Mouse (Mus musculus) testis, postnatal 14 days (tissue): ENCODE measurements around the gene Urad.

ENCODE experiments used
- DNase-seq: peaks from one replicate; pipeline ENCODE4 v3.0.0; 2021; ENCODE audit warnings: low spot score

Gene Urad

DNA sequence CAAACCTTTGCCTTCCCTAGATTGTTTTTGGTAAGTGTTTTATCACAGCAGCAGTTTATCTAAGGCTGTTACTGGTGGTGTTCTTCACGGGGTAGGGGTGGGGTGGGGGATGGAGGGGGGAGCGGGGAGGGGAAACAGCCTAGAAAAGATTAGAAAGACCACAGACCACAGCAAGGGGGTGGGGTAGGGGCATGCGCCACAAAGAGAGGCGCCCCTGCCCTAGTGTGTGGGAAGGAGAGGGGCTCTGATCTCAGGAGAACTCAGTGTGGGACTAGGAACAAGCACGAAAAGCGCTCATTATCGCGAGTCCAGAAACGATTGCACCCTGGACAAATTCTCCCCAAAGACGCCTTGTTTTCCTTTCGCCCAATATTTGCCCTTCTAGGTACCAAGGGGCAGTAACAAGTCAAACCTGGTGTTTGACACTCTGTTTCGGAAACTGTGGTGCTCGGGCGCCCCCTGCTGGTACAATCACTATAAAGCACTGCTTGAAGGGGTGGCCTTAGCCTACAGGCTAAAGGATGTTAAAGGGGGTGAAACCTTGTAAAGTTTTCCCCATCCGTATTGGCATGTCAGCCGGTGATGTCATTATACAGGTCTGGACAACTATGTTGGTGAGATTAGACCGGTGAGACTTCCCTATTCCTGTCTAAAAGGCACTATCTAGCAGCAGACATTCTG, 1.1 kb upstream of the Urad start:
- peak; percentile 75 for DNase-seq

DNA sequence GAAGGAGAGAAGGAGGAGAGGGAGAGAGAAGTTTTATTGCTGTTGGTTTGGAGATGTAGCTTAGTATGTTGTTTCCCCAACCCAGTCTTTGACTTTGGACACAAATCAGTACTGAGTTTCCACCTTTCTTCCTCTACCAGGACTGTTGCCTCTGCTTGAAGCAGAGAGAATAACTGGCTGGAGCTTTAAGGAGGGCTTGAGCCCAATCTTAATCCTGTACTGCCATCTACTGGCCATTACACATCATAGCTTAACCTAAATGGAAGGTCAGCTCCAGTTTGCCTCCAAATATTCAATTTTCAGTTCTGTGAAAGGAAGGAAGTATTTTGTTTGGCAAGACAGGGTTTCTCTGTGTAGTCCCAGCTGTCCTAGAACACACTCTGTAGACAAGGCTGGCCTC, 2.6 kb downstream of the Urad start:
- no peak for DNase-seq

DNA sequence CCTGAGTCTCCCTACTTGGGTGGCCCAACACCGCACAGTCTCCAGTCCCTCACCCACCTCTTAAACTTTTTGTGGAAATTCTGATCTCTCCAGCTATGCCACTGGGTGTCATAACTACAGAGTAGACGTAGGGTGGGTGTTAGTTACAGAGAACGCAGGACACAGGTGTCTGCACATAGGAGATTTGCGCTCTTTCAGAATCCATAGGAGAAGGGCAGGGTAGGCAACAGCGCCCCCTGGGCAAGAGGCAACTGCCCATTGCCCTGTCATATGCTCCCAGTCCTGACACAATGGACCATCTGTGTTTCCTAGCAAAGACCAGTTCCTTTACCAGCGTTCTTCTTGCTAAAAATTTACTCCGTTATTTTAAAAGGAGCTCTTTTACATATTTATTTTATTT, 4.2 kb downstream of the Urad start:
- DNase-seq, result no peak

DNA sequence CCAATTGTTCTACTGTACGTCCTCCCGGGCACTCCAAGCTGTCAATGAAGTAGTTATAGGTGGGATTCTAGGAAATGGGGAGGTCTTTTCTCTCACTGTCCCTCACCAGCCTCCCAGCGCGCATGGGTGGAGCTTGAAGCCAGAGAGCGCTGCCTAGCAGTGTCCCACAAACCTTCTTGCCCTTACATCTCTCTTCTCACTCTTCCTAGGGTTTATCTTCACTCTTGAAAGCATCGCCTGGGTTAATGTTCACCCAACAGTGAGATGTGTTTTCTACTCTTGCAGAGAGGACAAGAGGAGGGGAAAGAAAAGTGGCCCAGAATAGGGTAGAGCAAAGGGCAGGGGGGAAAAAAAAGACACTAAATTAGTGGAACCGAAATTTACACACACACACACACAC, 4.9 kb downstream of the Urad start:
- no peak for DNase-seq

DNA sequence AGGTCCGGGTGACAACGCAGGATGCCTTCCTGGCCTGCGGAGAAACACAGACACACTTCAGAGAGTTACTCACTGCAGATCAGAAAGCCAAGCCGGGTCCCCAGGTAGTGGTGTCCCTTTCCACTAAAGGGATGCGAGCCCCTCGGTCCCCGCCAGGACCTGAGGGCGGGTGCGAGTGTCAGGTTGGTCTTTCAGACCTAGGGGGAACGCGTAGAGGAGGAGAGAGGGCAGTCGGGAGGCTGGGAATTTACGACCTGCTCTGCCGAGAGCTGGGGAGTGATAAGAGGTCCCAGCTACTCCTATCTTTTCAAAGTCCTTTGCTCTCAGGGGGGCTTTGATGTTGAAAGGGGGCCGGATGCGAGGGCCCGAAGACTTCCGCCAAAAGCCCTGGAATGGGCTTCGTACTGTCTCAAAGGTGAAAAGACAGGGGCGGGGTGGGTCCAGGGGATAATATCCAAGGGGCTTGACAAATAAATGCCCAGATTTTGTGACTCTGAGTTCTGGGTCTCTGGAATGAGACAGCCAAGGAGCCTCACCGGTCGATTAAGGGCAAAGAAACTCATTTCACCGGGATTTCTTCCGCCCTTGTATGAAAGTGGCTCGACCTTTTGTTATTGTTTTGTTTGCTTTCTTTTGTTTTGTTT, 6.7 kb downstream of the Urad start:
- DNase-seq, result no peak

DNA sequence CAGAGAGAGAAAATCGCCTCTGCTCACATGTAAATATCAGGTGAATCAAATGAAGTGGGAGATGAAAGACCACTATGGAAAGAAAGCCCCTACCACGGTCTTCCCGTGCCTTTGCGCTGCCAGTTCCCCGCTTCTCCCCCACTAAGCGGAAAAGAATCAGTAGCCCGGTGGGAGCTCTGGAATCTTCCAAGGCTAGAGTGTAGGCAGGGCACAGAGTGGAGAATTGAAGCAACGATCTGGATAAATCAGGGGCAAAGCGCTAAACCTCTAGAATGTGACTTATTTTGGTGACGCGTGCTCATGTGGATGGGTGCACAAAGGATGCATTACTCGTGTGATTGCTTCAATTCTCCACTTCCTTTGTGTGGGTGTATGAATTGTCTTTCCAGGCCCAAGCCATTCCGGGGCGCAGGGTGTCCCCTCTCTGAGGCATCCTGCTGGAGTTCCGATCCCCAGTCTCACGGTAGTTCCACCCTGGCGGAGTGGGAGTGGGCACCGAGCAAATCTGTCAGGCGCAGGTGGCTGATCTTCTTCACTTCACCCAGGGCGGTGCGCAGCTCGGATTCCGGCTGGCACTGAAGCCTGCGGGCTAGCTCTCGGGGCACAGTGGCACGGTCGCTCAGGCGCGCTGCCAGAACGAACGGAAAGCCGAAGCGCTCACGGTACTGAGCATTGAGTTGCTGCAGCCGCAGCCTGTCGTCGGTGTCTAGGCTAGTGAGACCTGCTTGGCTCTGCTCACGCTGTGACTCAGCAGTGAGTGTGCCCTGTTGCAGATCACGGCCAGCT, 7.4 kb downstream of the Urad start:
- no peak for DNase-seq

DNA sequence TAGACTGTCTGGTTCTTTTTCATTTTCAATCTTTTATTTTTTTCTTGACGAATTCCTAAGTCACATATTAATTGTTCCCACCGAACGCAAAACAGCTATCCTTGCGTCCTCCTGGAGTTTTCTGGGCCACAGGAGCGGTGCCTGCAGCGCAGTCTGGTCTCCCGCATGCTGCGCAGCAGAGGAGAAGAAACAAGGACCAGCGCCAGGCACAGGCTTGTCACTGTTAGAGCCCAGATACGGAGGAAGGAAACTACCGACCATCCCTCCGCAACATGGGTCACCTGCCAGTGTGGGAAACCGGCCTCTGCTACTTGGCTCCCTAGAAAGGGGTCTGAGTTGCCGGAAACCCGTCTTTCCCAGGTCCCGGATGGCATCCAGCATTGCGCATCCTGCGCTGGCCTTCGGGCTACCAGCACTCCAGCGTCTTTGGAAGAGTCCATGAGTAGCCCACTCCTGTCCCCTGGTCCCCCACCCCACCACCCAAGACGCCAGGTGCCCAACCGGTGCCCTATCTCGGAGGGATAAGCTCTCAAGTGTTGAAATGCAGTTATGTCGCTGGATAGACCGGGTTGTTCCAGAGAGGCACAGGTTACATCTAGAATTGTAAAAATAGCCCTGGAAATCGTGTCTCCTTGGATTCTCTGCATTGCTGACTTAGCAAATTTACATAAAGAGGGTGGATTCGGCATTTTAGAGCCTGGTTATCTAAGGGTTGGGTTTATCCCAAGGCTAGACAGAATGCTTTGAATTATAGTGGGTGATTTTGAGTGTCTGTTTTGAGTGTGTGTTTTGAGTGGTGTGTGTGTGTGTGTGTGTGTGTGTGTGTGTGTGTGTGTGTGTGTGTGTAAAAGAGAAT, 9.2 kb downstream of the Urad start:
- no peak for DNase-seq

DNA sequence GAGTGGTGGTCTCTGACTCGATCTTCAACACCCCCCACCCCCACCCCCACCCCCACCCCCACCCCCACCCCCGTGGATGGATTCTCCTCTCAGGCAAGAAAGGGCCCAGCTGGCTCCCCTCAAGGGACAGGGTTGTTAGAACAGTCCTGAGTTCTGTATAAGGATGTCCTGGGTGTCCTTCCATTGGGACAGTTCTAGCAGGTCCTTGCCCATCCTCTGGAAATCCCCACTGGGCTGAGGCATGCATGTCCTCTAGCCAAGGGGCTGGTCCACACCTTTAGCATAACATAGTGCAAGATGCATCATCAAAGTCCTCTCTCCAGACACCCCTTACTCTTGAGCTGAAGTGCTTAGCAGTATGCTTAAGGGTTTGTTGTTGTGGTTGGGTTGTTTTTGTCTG, 12.5 kb downstream of the Urad start:
- no peak for DNase-seq

DNA sequence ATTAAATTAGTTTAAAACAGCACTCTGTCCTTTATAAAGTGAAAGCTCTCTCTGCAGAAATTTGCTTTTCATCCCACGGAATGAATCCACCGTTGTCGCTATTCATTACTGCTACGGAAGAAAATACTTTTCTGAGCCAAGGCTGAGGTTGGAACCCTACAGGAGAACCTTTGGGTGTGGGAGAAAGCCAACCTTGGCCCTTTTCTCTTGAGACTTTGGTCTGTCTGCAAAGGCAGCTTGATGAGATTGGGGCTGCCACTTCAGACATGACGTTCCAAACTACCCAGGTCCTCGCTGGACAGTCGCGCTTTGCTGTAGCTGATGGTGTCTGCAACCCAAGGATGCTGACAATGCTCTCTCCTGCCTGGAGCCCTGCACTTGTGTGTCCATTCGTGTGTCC, 13.8 kb downstream of the Urad start:
- no peak for DNase-seq

DNA sequence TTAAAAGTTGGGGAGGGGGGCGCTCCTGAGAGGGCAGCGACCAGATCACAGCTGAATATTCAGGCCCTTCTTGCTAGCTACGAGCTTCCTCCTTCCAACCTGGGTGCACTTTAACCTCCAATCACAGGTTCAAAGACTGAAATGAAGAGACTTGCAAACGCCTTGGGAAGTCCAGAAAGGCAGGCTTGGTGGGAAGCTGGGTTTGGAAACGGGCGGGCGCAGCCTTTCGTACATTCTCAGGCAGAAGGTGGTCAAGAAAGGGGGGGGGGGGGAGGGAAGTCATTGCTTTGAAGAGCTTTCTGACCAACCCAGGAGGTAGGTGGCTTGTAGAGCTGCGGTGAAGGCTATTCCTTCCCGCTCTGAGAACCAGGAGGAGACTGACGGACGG, 14.8 kb downstream of the Urad start:
- no peak for DNase-seq

DNA sequence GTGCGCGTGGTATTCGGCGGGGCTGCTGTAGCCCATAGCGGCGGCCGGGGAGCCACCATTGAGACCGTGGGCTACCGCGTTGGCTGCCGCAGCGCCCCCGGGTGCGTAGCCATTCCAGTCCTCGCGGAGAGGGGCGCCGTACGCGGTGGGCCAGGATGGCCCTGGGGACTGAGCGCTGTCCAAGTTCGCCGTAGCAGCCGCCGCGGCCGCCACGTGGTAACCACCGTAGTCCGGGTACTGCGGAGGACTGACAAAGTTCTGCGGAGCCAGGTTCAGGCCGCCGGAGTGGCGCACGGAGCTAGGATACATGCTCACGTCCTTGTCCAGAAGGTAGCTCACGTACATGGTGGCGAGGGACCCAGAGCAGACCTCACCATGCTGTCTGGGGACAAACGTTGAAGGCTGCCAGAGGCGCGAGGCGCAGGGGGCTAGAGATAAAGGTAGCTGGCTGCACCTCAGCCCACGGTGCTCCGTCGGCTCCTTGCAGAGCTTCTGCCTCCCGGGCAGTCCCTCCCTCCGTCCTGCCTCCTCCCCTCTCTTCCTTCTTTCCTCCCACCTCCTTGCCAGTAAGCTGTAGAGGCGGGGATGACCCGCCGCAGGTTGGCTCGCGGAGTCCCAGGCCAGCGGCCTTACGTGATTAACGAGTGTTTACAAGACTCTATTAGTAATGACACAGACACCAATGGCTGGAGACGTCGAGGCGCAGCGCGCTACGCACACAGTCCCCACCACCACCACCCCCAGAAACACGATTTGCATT, 15.4 kb downstream of the Urad start, which contains the start of gene Cdx2:
Gene Cdx2 (minus strand): TSS at position 633 of the 760 bp plus-strand sequence.
- no peak for DNase-seq

DNA sequence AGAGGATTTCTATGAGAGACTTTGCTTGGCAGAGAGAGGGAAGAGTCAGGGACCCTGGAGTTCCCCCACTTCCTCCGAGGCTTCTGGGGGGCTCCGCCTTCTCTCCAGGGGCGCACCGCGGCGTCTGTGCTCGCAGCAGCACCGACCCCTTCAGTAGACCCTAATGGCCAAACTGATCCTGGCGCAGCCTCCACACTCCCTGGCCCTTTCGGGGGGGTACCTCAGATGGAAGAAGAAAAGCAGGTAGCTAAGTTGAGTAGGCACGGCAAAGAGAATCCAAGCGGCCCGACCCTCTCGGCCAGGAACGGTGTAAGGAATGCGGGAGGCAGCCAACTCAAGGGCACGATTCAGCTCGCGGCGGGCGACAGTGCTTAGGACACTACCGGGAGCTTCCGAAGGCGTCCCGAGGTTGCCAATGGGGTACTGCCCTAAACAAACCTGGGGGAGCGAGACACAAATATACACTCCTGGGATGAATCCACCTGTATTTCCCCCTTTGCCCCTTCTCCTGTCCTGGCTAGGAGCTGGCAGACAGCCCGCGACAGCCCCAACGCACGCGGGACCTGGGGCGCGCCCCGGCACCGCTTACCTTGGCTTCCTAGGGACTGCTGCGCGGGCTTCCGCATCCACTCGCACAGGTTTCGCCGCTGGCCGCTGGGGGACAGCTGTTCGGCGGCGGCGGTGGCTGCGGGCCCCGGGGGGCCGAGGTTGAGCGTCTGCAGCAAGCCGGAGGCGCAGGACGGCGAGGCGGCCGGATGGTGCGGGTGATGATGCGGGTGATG, 16.2 kb downstream of the Urad start:
- DNase-seq, result no peak

DNA sequence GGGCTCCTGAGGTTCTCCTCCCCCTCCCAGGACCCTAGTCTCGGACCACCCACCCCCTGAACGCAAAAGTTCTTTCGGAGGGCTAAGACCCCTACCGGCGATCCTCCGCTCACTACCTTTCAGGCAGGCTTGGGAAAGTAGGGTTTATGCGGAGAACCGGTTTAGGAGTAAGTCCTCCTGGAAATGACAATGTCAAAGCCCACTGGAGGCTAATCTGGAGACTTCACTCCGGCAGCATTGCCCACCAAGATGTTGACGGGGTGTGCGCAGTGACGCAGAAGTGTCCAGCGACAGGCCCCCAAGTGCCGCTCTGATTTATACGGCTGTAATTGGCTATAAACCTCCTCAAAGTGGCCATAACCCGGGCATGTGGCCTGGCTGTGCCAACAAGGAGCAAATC, 17.1 kb downstream of the Urad start:
- no peak for DNase-seq

DNA sequence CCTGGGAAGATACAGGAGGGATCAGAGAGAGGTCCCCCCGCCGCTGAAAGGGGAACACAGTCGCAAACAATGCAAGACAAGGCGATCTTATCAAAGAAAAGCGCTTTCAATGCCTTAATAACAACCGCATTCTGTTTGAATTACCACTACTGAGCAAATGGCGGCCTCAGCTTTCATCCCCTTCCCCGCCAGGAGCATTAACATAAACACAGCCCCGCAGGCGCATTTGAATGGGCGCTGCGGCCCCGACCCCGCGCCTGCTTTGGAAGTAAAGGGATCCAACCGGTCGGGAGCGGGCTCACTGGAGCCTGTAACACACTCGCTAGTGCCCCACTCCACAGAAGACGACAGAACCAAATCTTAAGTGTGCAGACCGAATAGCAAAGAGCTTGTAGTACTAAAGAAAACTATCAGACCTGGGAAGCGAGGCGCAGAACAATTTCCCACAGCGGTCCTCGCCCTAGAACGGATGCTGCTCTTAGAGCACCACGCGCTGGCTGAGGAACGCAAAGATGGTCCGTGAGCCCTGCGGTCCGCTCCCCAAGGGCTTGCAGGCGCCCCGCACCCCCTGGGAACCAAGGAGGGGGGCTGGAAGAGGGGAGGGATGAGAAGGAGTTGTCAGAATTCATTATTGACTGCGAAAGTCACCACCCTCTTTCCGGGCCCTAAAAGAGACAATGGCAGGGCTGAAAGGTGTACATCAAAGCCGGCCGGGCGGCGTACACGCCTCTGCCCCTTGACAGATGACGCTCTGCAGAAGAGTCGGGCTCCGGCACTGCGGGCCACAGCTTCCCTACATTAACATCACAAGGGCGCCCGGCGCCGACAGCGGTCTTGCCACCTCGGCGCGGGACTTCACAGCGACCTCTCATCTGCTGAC, 17.7 kb downstream of the Urad start:
- no peak for DNase-seq

DNA sequence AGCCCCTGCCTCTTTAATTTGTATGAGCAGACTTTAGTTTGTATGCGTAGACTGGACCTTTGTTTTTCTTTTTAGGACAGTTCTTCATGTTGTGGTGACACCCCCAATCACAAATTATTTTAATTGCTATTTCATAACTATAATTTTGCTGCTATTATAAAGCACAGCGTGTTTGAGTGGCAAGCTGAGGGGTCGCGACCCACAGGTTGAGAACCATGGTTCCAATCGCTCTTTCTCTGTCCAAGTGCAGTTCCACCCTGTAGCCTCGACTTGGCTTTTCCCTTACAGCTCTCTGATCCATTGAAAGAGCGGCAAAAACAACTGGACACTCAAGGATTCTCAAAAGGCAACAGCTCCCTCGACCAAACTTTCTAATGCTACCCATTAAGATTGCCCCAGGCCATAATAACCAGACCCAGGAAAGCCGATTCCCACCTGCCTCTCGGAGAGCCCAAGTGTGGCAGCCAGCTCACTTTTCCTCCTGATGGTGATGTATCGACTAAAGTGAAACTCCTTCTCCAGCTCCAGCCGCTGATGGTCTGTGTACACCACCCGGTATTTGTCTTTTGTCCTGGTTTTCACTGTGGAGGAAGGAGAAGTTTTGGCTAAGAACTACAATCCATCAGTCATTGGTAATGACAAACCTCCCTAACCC, 19.4 kb downstream of the Urad start:
- no peak for DNase-seq

DNA sequence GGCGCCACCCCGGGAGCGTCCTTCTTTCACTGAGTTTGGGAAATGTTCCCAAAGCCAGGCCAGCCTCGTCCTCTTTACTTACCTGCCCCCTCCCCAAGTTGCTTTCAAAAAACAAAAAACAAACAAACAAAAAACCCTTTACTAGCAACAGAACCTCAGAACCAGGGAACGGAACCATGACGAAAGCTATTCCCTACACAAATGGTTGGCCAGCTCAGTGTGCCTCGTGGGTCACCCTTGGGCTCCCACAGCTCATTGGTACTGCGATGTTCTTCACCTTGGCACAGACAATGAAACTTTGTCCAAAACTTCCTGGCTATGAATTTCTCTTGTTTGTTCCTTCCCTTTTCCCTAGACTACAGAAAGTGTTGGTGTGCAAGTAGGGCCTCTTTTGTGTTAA, 20.1 kb downstream of the Urad start:
- DNase-seq, result no peak

DNA sequence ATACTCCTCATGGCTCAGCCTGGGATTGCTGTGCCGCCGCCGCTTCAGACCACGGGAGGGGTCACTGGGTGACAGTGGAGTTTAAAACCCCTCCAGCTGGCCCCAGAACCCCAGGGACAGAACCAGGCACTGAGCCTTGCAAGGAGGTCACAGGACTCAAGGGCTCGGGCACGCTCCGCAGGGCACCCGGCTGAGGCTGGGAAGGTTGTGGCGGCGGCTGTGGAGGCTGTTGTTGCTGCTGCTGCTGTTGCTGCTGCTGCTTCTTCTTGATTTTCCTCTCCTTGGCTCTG, 20.5 kb downstream of the Urad start:
- no peak for DNase-seq

DNA sequence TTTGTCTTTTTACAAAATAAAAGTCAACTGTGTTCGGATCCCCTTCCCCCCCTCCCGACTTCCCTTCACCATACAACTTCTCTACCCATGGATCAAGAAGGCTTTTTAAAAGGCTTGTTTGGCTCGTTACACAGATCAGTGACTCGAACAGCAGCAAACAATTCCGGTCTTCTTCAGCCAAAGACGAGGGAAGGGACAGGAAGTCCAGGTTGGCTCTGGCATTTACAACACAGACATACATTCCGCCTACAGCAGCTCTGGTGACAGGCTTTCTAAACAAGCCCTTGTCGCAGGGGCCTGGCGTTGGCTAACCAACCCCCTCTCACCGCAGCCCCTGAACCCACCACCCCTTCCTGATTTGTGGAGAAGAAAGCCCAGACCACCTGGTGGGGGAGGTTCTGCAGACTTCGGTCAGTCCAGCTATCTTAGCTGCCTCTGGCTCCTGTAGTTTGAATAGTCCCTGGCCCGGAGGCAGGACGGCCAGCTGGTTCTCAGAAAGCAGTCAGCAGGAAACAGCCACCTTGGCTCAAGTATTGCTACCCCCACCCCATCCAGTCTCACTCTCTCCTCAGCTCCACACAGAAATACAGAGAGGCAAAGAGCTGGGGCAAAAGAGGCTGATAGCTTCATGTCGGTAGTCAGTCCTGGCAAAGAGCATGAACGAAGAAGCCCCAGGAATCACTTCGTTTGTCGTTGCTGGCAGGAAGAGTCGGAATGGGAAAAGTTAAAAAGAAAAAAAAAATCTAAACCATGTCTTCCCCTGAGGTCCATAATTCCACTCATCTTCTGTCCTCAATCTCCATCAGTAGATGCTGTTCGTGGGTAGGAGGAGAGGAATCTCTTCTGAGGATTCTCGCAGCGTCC, 21.1 kb downstream of the Urad start:
- DNase-seq, result no peak

DNA sequence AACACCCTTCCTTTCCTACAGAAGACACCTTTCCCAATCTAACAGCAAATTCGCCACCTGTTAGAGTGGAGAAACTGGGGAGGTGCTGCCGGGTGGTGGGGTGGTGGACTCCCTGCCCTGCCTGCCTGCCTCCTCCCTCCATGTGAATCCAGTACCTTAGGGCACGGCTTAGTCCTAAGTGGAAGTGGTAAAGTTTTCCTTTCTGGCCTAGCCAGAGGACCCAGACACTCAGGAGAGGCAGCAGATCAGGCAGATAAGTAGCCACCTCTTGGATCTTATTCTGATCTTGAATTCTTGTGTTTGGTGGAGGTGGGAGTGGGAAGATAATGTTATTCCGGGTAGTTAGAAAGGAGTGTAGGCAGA, 22.3 kb downstream of the Urad start:
- DNase-seq, result no peak
